Mouse (Mus musculus) CD4-positive naive resting alpha-beta T cell, adult 76 days (primary cell): Measurements from ENCODE around the gene Fblim1. TPM values are rescaled to one million over a fixed set of nuclear protein-coding genes. Genes with fewer than 3 reads are reported as not detected.

Source experiments
- total RNA-seq: library from RNA; stranded (reverse); gene quantifications from one replicate; pipeline ENCODE4 v1.2.4, GENCODE M21; 2023

Gene Fblim1
- 0.97 TPM for total RNA-seq

GRCm38 (mm10) chr4:141605861-141606260 is at the start of gene Fblim1:
Gene Fblim1, minus strand, starts transcription at chr4:141606096.

DNA sequence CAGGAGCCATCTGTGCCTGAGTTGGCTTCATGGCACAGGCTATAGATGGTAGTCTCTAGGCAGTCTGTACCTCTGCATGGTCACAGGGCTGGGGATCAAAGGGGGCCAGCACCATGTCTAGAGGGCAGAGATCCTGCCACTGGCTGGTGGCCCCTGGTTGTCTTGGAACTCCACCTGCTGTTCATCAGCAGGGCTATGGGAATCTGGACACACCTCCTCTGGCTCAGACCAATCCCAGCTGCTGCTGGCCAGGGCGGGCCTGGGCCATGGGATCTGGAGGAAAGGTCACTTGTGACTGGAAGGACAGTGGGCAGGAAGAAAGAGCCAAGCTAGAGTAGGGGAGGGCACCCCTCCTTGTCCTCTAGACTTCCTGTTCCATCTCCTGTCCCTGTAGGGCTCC is 17.8 kb upstream of the Fblim1 start, which contains the start of gene Slc25a34:
Slc25a34 (minus strand) TSS at position 156 of the 400 bp plus-strand sequence.

DNA sequence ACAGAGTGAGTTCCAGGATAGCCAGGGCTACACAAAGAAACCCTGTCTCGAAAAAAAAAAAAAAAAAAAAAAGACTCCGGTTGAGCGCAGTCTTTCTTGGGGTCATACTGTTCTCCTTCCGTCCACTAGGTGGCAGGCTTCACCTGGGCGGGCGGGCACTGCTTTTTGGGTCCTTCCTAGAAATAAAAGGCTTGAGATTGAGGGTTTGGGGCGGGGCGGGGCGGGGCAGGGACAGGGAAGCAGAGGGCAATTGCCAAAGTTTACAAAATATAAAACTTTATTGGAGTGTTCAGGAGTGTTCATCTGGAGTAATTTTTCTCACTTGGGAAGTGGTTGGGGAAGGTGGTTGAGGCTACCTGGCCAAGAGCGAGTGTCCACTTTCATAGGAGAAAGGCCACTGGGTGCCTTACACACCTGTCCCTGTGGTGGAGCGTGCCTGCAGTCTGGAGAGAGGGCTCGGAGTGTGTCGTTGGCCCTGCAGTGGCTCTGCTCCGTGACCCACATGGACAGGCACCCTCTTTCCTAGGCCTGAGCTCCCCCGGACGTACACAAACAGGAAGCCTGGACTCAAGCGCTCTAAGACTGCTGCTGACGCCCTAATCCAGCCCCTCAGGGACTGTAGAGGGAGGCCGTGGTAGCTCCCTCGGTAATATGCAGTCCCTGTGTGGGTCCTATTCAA is 12.8 kb upstream of the Fblim1 start, which contains the start of gene Tmem82:
Tmem82 (minus strand) TSS at position 69 of the 679 bp plus-strand sequence.

DNA sequence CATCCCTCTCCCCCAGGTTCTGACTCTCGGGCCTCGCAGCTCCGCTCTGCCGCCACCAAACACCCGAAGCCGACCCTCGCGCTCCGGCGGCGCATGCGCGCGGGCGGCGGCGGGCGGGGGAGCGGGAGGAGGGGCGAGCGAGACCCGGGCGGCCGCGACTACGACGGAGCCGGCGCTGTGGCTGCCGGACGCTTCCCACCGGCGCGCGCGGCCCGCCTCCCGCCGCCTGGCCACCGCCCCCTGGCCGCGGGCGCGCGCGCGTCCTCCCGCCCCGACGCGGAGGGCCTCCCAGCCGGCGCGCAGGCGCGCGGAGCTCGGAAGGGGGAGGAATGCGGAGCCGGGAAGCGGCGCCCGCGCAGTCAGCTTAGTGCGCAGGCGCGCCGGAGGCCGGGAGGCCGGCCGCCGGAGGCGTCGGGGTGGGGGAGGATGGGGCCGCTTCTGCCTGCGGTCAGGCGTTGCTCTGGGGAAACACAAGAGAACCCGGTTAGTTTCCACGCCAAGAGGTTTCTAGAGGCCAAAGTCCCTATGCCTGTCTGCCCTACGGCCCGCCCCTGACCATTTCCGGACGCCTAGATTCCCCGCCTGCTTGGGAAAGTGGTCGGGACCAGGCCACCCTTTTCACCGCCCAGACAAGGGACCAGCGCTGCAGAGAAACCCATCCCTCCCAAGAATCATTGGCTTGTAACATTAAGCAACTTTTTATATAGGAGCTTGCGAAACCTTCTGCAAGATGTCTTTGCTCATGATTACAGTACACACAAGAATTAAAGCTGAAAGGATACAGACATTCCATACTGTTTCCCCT is 67.3 kb downstream of the Fblim1 start, which contains the start of gene Spen:
Spen (minus strand) TSS at position 190 of the 805 bp plus-strand sequence.

Other genes with a start within 250 kb of the Fblim1 start
- not detected for gene Fam131c, start 237.9 kb downstream of the Fblim1 start, total RNA-seq
- gene Clcnka, start 207.4 kb downstream of the Fblim1 start, total RNA-seq: not detected
- not detected for gene Clcnkb, start 190.1 kb downstream of the Fblim1 start, total RNA-seq
- gene Hspb7, start 185.3 kb downstream of the Fblim1 start, total RNA-seq: not detected
- gene Srarp, start 170.0 kb downstream of the Fblim1 start, total RNA-seq: not detected
- gene Zbtb17, start 161.4 kb downstream of the Fblim1 start, total RNA-seq: 40.1 TPM
- gene Spen, start 67.5 kb downstream of the Fblim1 start, total RNA-seq: 54.1 TPM
- 0.21 TPM for gene Tmem82, start 12.5 kb upstream of the Fblim1 start, total RNA-seq
- gene Slc25a34, start 17.7 kb upstream of the Fblim1 start, total RNA-seq: not detected
- gene Plekhm2, start 58.8 kb upstream of the Fblim1 start, total RNA-seq: 34.1 TPM
- gene Rsc1a1, start 79.5 kb upstream of the Fblim1 start, total RNA-seq: 0.53 TPM
- gene Ddi2, start 117.3 kb upstream of the Fblim1 start, total RNA-seq: 49.3 TPM
- not detected for gene Agmat, start 140.6 kb upstream of the Fblim1 start, total RNA-seq
- gene Dnajc16, start 184.8 kb upstream of the Fblim1 start, total RNA-seq: 8.6 TPM
- 8.2 TPM for gene Casp9, start 187.5 kb upstream of the Fblim1 start, total RNA-seq
- gene Cela2a, start 220.1 kb upstream of the Fblim1 start, total RNA-seq: 1.5 TPM
- not detected for gene Ctrc, start 240.3 kb upstream of the Fblim1 start, total RNA-seq